Mouse (Mus musculus) neural tube, embryonic 12.5 days (tissue): ENCODE measurements around the gene Tprn. TPM values are rescaled to one million over a fixed set of nuclear protein-coding genes. Genes with fewer than 3 reads are reported as not detected.

ENCODE experiments used
- ATAC-seq: fragments of 200-750 bp; cut with Nextera tagmentation; 2 replicates; pipeline ENCODE4 v1.8.0; 2017; ENCODE audit warnings: low read depth, mild to moderate bottlenecking, moderate TSS enrichment, moderate library complexity; ENCODE audit not compliant: low FRiP score
- H3K27ac ChIP-seq: fragments of 300-500 bp; sonication (generic); 2 replicates; pipeline ENCODE4 v1.5.1; 2016
- H3K27me3 ChIP-seq: fragments of 300-500 bp; sonication (generic); replicated peaks from 2 replicates; pipeline ENCODE4 v1.6.1; 2016; ENCODE audit warnings: mild to moderate bottlenecking
- H3K36me3 ChIP-seq: fragments of 300-500 bp; sonication (generic); 2 replicates; pipeline ENCODE4 v1.6.1; 2016; ENCODE audit warnings: mild to moderate bottlenecking
- H3K4me1 ChIP-seq: fragments of 300-500 bp; sonication (generic); 2 replicates; pipeline ENCODE4 v1.6.1; 2016
- H3K4me2 ChIP-seq: fragments of 300-500 bp; sonication (generic); replicated peaks from 2 replicates; pipeline ENCODE4 v1.6.1; 2016; ENCODE audit warnings: mild to moderate bottlenecking
- H3K4me3 ChIP-seq: fragments of 300-500 bp; sonication (generic); 2 replicates; pipeline ENCODE4 v1.5.1; 2016
- H3K9ac ChIP-seq: fragments of 300-500 bp; sonication (generic); 2 replicates; pipeline ENCODE4 v1.6.1; 2016; ENCODE audit warnings: mild to moderate bottlenecking
- H3K9me3 ChIP-seq: fragments of 300-500 bp; sonication (generic); 2 replicates; pipeline ENCODE4 v1.6.1; 2016; ENCODE audit warnings: mild to moderate bottlenecking
- WGBS: fragments of 180-500 bp; shearing (Covaris S2); methylation state at CpG from one replicate; pipeline ENCODE4 v1.1.7; 2016; 5-methylcytosine and 5-hydroxymethylcytosine counted together
- polyA plus RNA-seq: library from polyadenylated mRNA; unstranded; fragments of >200 nt; fragmentation: Nextera tagmentation; extraction: Ambion mirVana; gene quantifications from 2 replicates; pipeline ENCODE4 v1.2.1, GENCODE M21; 2016

Tprn gene
- polyA plus RNA-seq: 14.4 and 15.2 TPM in 2 replicates

GRCm38 (mm10) chr2:25262291-25262767, at the start of gene Tprn:
TSS of gene Tprn (plus strand) at chr2:25262618.
- Histone ChIP-seq H3K9ac (peak within 1 kb of the TSS; percentile 63), H3K27ac (no peak within 1 kb of the TSS), H3K27me3 (peaks cover 13% of the 10 kb centered on the region), H3K4me3 (peak within 1 kb of the TSS; percentile 78), H3K36me3 (no peaks in the 10 kb centered on the region), H3K4me2 (peak within 1 kb of the TSS; percentile 83), H3K4me1 (peaks cover 44% of the 10 kb centered on the region), H3K9me3 (no peaks in the 10 kb centered on the region)
- peak; percentile 97 for ATAC-seq
- WGBS: under 1% methylated on average over 39 of the region's 39 CpGs

DNA sequence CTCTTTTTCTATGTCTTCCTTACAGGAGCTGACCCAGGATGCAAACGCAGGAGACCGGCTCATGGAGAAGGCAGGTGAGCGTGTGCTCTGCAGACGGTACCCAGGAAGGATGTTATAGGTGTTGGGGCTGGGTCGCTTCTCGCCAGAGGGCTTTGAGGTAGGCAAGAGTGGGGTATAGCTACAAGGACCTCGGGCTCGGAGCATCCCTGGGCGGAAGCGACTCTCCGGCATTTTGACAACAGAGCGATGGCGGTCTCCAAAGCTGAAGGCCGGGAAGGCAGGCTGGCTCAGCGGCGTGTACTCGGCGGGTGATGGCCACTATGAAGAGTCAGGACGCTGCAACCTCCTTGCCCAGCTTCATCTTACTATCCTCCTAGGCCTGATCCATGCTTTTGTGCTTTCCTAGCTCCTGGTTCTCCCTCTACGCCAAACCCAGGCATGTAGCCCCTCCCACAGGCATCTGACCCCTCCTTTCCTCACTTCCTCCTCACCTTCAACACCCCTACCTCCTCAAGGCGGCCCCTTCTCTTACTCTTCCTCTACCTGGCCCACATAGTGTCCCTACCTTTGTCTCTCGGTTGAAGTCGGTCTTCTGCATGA, 49.1 kb upstream of the Tprn start:
- H3K27ac ChIP-seq: no peak overlapping the region
- no peak overlapping the region for H3K4me2 ChIP-seq
- H3K9ac ChIP-seq: no peak overlapping the region
- H3K27me3 ChIP-seq: peaks cover 14% of the 10 kb centered on the region; the same call in 1 of the 2 replicates
- ATAC-seq: no peak
- 69% methylated on average over 23 of the region's 23 CpGs for WGBS
- H3K36me3 ChIP-seq: peaks cover 1% of the 10 kb centered on the region; the same call in 1 of the 2 replicates
- no peak overlapping the region for H3K4me3 ChIP-seq
- H3K9me3 ChIP-seq: no peaks in the 10 kb centered on the region
- peaks cover 16% of the 10 kb centered on the region for H3K4me1 ChIP-seq

- Histone ChIP-seq H3K4me1 (peaks cover 17% of the 10 kb centered on the region), H3K4me2 (no peak within 1 kb of the TSS), H3K9ac (no peak within 1 kb of the TSS), H3K9me3 (no peaks in the 10 kb centered on the region), H3K36me3 (no peaks in the 10 kb centered on the region), H3K27ac (no peak within 1 kb of the TSS), H3K4me3 (no peak within 1 kb of the TSS), H3K27me3 (peaks cover 14% of the 10 kb centered on the region; the same call in 1 of the 2 replicates)
- no peak for ATAC-seq
- WGBS: 80% methylated on average over 3 of the region's 3 CpGs
Observed at GRCm38 (mm10) chr2:25214444-25214843, 48.0 kb upstream of the Tprn start, which contains the start of gene Stpg3. TSS of gene Stpg3 (minus strand) at chr2:25214637.

- WGBS: 62% methylated on average over 2 of the region's 2 CpGs
- no peak for ATAC-seq
- no peaks in the 10 kb centered on the region for H3K9me3 ChIP-seq
- no peak overlapping the region for H3K27ac ChIP-seq
- peaks cover 6% of the 10 kb centered on the region; the same call in 1 of the 2 replicates for H3K4me1 ChIP-seq
- no peak overlapping the region for H3K9ac ChIP-seq
- H3K4me2 ChIP-seq: no peak overlapping the region
- H3K27me3 ChIP-seq: peaks cover 14% of the 10 kb centered on the region; the same call in 1 of the 2 replicates
- peaks cover 5% of the 10 kb centered on the region; the same call in 1 of the 2 replicates for H3K36me3 ChIP-seq
- H3K4me3 ChIP-seq: no peak overlapping the region
Observed at GRCm38 (mm10) chr2:25217666-25218065, 44.8 kb upstream of the Tprn start.

DNA sequence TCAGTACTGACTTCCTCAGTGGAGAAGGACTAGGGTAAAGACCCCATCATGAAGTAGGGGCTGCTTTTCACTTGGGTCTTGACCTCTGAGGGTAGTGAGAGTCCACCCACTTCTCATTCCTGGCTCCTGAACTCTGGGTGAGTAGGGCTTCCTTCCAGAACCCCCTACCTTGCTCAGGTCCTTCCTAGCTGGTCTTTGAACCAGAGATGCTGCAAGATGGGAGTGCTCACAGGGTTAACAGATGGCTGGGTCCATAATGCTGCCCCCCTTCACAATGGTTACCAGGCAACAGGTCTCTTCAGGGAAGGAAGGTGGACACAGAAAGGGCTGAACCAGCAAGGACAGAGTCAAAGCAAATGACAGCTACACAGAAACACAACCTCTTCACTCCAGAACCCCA, 44.0 kb upstream of the Tprn start, which contains the start of gene Fam166a:
Gene Fam166a, plus strand, starts transcription at position 301 of the 400 bp plus-strand sequence.
- ATAC-seq: no peak
- Histone ChIP-seq H3K9ac (no peak within 1 kb of the TSS), H3K9me3 (no peaks in the 10 kb centered on the region)

GRCm38 (mm10) chr2:25221331-25221772, 41.1 kb upstream of the Tprn start:
- 66% methylated on average over 5 of the region's 5 CpGs for WGBS
- no peak overlapping the region for H3K27ac ChIP-seq
- no peak for ATAC-seq
- H3K4me2 ChIP-seq: no peak overlapping the region
- H3K9me3 ChIP-seq: no peaks in the 10 kb centered on the region
- peaks cover 23% of the 10 kb centered on the region for H3K4me1 ChIP-seq
- H3K36me3 ChIP-seq: peaks cover 5% of the 10 kb centered on the region; the same call in 1 of the 2 replicates
- H3K4me3 ChIP-seq: no peak overlapping the region
- H3K27me3 ChIP-seq: no peaks in the 10 kb centered on the region
- no peak overlapping the region for H3K9ac ChIP-seq

More for the DNA sequence above, 44.0 kb upstream of the Tprn start, which contains the start of gene Fam166a:
- H3K4me3 ChIP-seq: no peak within 1 kb of the TSS
- H3K27me3 ChIP-seq: 0 out of 2 replicates have a peak, but pooled peaks cover 7% of the 10 kb centered on the region
- H3K4me1 ChIP-seq: peaks cover 10% of the 10 kb centered on the region
- H3K4me2 ChIP-seq: no peak within 1 kb of the TSS
- no peak within 1 kb of the TSS for H3K27ac ChIP-seq
- H3K36me3 ChIP-seq: peaks cover 5% of the 10 kb centered on the region; the same call in 1 of the 2 replicates

DNA sequence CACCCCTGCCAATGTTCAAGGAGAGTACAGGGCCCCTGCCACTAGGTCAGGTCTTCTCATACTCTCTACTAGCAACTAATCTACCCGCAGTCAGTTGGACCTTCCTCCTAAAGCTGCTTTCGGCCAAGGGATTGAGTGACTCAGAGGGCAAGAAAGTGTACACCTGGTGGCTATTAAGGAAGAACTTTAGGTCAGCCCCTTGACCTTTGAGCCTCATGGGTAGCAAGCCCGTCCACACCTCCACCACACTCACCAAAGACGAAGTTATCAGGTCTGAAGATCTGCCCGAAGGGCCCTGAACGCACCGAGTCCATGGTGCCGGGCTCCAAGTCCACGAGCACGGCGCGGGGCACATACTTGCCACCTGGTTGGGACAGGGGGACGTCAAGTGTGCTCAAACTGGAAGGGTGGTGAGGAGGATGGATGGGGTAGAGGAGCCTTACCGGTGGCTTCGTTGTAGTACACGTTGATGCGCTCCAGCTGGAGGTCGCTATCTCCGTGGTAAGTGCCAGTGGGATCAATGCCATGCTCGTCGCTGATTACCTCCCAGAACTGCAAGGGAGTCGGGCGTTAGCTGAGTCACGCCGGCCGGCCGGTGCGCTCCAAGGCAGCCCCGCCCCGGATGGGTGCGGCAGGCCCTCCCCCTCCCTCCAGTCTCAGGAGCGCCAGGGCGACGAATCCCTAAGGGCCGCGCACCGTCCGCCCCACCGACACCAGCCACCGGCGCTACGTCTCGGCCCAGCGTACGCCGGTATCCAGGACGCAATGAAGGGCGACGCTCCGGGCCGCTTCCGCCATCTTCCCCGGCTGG, 38.5 kb upstream of the Tprn start:
- H3K4me2 ChIP-seq: peak overlapping the region; percentile 98
- H3K4me1 ChIP-seq: peaks cover 21% of the 10 kb centered on the region
- peak overlapping the region; percentile 74 for H3K27ac ChIP-seq
- peak; percentile 31 for ATAC-seq
- H3K36me3 ChIP-seq: peaks cover 5% of the 10 kb centered on the region; the same call in 1 of the 2 replicates
- 3% methylated on average over 53 of the region's 53 CpGs for WGBS
- H3K4me3 ChIP-seq: peak overlapping the region; percentile 90
- H3K9ac ChIP-seq: peak overlapping the region; percentile 79
- no peaks in the 10 kb centered on the region for H3K27me3 ChIP-seq
- no peaks in the 10 kb centered on the region for H3K9me3 ChIP-seq

DNA sequence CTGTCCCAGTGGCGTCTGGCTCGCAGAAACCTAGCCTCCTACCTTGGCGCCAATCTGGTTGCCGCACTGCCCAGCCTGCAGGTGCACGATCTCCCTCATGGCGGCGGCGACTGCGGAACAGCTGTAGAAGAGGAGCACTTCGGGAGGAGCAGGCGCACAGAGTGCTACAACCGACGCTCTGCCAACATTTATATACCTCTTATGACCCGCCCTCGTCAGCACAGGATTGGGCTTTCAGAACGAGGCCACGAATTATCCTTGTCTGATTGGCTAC, 38.0 kb upstream of the Tprn start, which contains the start of gene Tubb4b:
Gene Tubb4b, minus strand, starts transcription at position 211 of the 274 bp plus-strand sequence.
- Histone ChIP-seq H3K27me3 (no peaks in the 10 kb centered on the region), H3K27ac (peak within 1 kb of the TSS; percentile 91), H3K36me3 (peaks cover 5% of the 10 kb centered on the region; the same call in 1 of the 2 replicates), H3K9me3 (no peaks in the 10 kb centered on the region), H3K4me2 (peak within 1 kb of the TSS; percentile 98), H3K9ac (peak within 1 kb of the TSS; percentile 79), H3K4me1 (peaks cover 23% of the 10 kb centered on the region), H3K4me3 (peak within 1 kb of the TSS; percentile 90)
- WGBS: under 1% methylated on average over 17 of the region's 17 CpGs
- ATAC-seq: no peak

DNA sequence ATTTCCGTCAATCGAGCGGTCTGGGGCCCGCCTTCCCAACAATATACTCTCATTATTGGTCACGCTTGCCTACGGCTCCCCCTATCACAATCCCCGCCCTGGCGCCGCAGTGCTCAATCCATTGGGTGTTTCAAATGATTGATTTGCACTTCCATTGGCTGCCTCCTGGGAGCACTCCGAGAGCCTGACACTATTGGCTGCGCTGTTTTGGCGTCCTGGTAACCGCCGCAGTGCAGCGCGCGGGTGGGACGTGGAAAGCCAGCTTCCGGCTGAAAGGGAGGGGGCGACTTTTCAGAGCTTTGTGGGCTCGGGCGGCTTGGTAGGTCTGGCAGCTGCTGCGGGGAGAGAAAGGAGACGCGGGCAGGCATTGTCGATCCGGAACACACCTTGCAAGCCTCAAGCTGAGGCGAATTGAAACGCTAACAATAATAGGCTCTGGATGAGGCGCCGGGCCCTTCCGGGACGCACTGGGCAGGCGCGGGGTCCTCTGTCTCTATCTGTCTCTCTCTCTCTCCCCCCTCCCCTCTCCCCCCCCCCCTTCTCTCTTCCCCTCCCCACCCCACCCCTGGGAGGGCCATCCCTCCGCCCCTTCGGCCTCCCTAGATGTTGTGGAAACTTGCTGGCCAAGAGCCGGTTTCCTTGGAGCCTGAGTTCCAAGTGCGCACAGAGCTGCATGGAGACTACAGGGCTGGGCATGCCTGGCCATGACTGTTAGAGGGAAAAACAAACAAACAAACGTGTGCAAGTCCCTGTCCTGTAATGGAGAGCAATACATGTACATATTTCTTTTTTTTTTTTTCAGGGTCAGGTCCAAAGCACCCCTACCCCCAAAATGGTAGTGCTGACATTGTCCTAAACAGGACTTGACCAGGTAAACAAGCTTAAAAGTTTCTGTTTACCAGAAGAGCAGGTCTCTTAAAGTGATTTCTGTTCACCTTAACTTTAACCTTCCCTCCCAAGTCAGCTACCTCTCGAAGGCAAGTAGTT, 37.4 kb upstream of the Tprn start:
- Histone ChIP-seq H3K4me3 (peak overlapping the region; percentile 48), H3K4me2 (peak overlapping the region; percentile 57), H3K9ac (peak overlapping the region; percentile 60), H3K9me3 (no peaks in the 10 kb centered on the region), H3K4me1 (peaks cover 23% of the 10 kb centered on the region), H3K27me3 (no peaks in the 10 kb centered on the region), H3K36me3 (peaks cover 5% of the 10 kb centered on the region; the same call in 1 of the 2 replicates), H3K27ac (peak overlapping the region; percentile 91)
- ATAC-seq: peak; percentile 96
- 2% methylated on average over 41 of the region's 41 CpGs for WGBS

DNA sequence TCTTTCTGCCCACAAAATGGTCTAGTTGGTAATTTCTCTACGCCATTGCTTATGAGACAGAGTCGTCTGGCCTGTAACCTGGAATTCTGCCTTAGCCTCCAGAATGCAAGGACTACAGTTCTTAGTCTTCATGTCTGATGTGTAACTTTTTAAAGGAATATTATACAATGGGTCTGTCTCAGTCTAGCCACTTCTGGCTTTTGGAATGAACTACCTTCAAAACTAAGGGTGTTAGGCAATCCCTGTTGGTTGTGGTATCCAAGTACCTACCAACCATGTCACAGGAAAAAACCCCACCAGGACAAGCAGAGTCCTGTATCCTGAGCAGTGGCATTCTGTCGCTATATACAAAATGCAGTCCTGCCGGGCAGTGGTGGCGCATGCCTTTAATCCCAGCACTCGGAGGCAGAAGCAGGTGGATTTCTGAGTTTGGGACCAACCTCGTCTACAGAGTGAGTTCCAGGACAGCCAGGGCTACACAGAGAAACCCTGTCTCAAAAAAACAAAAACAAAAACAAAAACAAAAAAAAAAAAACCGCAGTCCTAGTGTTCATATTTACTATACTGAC, 36.5 kb upstream of the Tprn start:
- WGBS: 80% methylated on average over 8 of the region's 8 CpGs

GRCm38 (mm10) chr2:25226864-25227263, 35.6 kb upstream of the Tprn start:
- Histone ChIP-seq H3K4me3 (no peak overlapping the region), H3K4me1 (peaks cover 23% of the 10 kb centered on the region), H3K27me3 (peaks cover 7% of the 10 kb centered on the region; the same call in 1 of the 2 replicates), H3K9ac (no peak overlapping the region), H3K4me2 (no peak overlapping the region), H3K36me3 (peaks cover 1% of the 10 kb centered on the region; the same call in 1 of the 2 replicates), H3K9me3 (no peaks in the 10 kb centered on the region), H3K27ac (no peak overlapping the region)
- ATAC-seq: no peak
- WGBS: 82% methylated on average over 5 of the region's 5 CpGs

More for the DNA sequence above, 36.5 kb upstream of the Tprn start:
- Histone ChIP-seq H3K9me3 (no peaks in the 10 kb centered on the region), H3K36me3 (peaks cover 5% of the 10 kb centered on the region; the same call in 1 of the 2 replicates), H3K4me2 (peak overlapping the region; percentile 57), H3K4me1 (peaks cover 23% of the 10 kb centered on the region), H3K27ac (0 out of 2 replicates have a peak overlapping the region, but pooled peaks have one; percentile 91), H3K9ac (no peak overlapping the region), H3K27me3 (no peaks in the 10 kb centered on the region), H3K4me3 (peak overlapping the region; percentile 48; the same call in 1 of the 2 replicates)
- no peak for ATAC-seq
